Mouse (Mus musculus): ENCODE results near the gene Olfr283. TPM values are rescaled to one million over a fixed set of nuclear protein-coding genes. Genes with fewer than 3 reads are reported as not detected.

The Olfr283 gene
- polyA plus RNA-seq, 1 experiment from 2014 or later: not detected

DNA sequence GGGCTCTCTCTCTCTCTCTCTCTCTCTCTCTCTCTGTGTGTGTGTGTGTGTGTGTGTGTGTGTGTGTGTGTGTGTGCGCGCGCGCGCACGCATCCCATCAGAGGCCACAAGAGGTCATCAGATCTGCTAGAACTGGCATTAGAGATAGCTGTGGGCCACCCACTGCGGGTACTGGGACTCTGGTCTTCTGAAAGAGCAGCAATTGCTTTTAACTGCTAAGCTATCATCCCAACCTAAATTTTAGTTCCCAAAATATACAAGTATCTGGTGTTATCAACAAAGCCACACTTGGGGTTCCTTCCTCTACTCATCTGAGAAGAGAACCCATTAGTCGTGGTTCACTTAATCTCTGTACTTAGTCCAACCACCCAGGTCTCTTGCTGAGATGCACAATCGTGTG, 29.5 kb upstream of the Olfr283 start:
- Histone ChIP-seq H3K4me2 (no peak overlapping the region), H3K9ac (ENCODE audit: low read depth, low read length) (no peak overlapping the region), H3K9me3 (ENCODE audit: control insufficient read depth, low read length) (no peaks in the 10 kb centered on the region), H3K36me3 (ENCODE audit: control insufficient read depth, insufficient read depth, low read length) (no peaks in the 10 kb centered on the region), H3K27ac (ENCODE audit: low read depth, low read length) (no peak overlapping the region), H3K4me3 (ENCODE audit: low read depth, low read length) (no peak overlapping the region), H3K4me1 (replicated peaks; ENCODE audit: control insufficient read depth, insufficient read depth, low read length) (no peaks in the 10 kb centered on the region), H3K27me3 (replicated peaks; ENCODE audit: control insufficient read depth, insufficient read depth, low read length) (no peaks in the 10 kb centered on the region)
- no peak for DNase-seq (ENCODE audit: low spot score)
- 84% methylated on average over 7 of the region's 9 CpGs for WGBS
- no peak for ATAC-seq (replicated peaks; ENCODE audit: low FRiP score)

DNA sequence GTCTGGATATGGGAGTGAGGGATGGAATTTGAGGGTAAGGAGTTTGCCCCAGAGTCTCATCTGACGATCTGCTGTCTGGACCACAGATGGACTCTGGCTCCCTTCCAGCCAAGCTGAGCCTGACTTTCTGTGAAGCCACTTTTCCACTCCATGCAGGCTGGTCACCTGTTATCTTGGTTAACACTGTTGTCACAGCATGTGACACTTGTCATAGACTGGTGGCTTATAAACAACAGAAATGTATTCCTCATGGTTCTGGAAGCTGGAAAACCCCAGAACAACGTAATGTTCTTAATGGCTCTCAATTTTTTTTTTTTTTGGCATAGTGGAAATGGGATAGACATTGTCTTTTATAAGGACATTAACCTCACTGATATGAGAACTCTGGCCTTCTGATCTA, 28.9 kb upstream of the Olfr283 start:
- Histone ChIP-seq H3K9me3 (ENCODE audit: control insufficient read depth, low read length) (no peaks in the 10 kb centered on the region), H3K27ac (ENCODE audit: low read depth, low read length) (no peak overlapping the region), H3K36me3 (ENCODE audit: control insufficient read depth, insufficient read depth, low read length) (no peaks in the 10 kb centered on the region), H3K9ac (ENCODE audit: low read depth, low read length) (no peak overlapping the region), H3K27me3 (replicated peaks; ENCODE audit: control insufficient read depth, insufficient read depth, low read length) (no peaks in the 10 kb centered on the region), H3K4me2 (no peak overlapping the region), H3K4me3 (ENCODE audit: low read depth, low read length) (no peak overlapping the region), H3K4me1 (replicated peaks; ENCODE audit: control insufficient read depth, insufficient read depth, low read length) (no peaks in the 10 kb centered on the region)
- 79% methylated on average over 2 of the region's 2 CpGs for WGBS
- DNase-seq (ENCODE audit: low spot score) (no peak), ATAC-seq (replicated peaks; ENCODE audit: low FRiP score) (no peak)

DNA sequence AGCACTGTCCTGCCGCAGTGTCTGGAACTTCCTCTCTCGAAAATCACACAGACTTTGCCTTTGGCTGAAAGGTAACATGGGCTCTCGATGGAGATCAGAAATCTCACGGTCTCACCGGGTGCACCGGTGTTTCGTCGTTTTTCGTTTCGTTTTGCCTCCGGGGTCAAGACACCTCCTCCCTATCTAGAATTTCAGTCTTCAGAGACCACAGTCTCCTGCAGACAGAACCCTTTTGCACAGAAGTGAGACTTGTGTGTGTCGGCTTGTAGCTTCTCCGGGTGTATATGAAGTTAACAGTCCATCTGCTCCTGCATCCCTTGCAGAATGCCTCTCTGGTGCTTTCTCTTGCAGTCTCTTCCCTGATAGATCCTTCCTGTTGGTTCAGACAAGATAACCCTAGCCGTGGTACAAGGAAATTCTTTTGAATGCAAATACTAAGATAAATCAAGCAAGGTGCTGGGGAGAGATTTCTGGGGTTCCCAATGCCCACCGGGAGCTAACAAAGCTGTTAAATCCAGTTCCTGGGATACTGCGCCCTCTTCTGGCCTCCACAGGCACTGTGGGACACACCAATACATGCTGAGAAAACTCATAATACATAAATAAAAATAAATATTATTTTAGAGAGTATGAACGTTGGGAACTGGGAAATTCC, 27.8 kb upstream of the Olfr283 start:
- Histone ChIP-seq H3K4me1 (replicated peaks; ENCODE audit: control insufficient read depth, insufficient read depth, low read length) (no peaks in the 10 kb centered on the region), H3K4me3 (ENCODE audit: low read depth, low read length) (no peak overlapping the region), H3K4me2 (no peak overlapping the region), H3K9me3 (ENCODE audit: control insufficient read depth, low read length) (no peaks in the 10 kb centered on the region), H3K9ac (ENCODE audit: low read depth, low read length) (no peak overlapping the region), H3K27ac (ENCODE audit: low read depth, low read length) (no peak overlapping the region), H3K36me3 (ENCODE audit: control insufficient read depth, insufficient read depth, low read length) (no peaks in the 10 kb centered on the region), H3K27me3 (replicated peaks; ENCODE audit: control insufficient read depth, insufficient read depth, low read length) (no peaks in the 10 kb centered on the region)
- DNase-seq (ENCODE audit: low spot score) (no peak), ATAC-seq (replicated peaks; ENCODE audit: low FRiP score) (no peak)
- 65% methylated on average over 17 of the region's 17 CpGs for WGBS

DNA sequence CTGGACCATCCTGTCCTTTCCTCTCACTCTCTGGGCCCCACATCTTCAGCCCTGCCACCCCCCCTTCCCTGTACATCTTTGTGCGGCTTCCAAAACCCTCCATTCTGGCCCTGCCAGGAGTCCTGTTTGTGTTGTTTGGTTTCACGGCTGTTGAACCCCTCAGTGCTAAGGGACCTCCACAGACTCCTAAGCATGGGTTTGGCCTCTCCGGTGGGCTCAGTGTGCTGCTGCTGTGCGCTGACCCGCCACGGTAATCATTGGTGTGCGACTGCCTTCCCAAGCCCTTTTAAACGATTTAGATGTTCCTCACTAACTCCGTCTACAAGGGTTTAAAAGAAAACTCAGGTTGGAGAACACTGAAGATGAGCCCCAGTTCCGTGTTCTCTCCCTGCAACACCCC, 21.6 kb upstream of the Olfr283 start:
- Histone ChIP-seq H3K36me3 (ENCODE audit: control insufficient read depth, insufficient read depth, low read length) (no peaks in the 10 kb centered on the region), H3K9me3 (ENCODE audit: control insufficient read depth, low read length) (no peaks in the 10 kb centered on the region), H3K4me1 (replicated peaks; ENCODE audit: control insufficient read depth, insufficient read depth, low read length) (no peaks in the 10 kb centered on the region), H3K9ac (ENCODE audit: low read depth, low read length) (no peak overlapping the region), H3K4me2 (no peak overlapping the region), H3K27ac (ENCODE audit: low read depth, low read length) (no peak overlapping the region), H3K4me3 (ENCODE audit: low read depth, low read length) (no peak overlapping the region), H3K27me3 (replicated peaks; ENCODE audit: control insufficient read depth, insufficient read depth, low read length) (no peaks in the 10 kb centered on the region)
- whole genome bisulfite sequencing: 89% methylated on average over 10 of the region's 10 CpGs
- DNase-seq (ENCODE audit: low spot score): no peak
- ATAC-seq (replicated peaks; ENCODE audit: low FRiP score): no peak

DNA sequence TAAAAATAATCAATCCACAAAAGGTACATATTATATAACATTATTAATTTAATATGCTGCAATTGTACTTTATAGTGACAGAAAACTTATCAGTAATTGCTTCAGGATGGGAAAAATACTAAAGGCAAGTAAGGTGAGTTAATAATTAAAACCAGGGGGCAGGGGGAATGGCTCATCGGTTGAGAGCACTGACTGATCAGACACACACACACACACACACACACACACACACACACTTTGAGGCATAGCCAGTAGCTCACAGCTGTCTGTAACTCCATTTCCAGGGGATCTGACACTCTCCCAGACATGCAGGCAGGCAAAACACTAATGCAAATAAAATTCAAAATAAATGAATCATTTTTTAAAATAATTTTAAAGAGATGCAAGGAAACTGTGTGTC, 16.4 kb upstream of the Olfr283 start:
- Histone ChIP-seq H3K4me2 (no peak overlapping the region), H3K4me3 (ENCODE audit: low read depth, low read length) (no peak overlapping the region), H3K4me1 (replicated peaks; ENCODE audit: control insufficient read depth, insufficient read depth, low read length) (no peaks in the 10 kb centered on the region), H3K9ac (ENCODE audit: low read depth, low read length) (no peak overlapping the region), H3K9me3 (ENCODE audit: control insufficient read depth, low read length) (no peaks in the 10 kb centered on the region), H3K27me3 (replicated peaks; ENCODE audit: control insufficient read depth, insufficient read depth, low read length) (no peaks in the 10 kb centered on the region), H3K27ac (ENCODE audit: low read depth, low read length) (no peak overlapping the region), H3K36me3 (ENCODE audit: control insufficient read depth, insufficient read depth, low read length) (no peaks in the 10 kb centered on the region)
- no peak for ATAC-seq (replicated peaks; ENCODE audit: low FRiP score)
- WGBS: 79% methylated on average over 1 of the region's 1 CpGs
- no peak for DNase-seq (ENCODE audit: low spot score)

DNA sequence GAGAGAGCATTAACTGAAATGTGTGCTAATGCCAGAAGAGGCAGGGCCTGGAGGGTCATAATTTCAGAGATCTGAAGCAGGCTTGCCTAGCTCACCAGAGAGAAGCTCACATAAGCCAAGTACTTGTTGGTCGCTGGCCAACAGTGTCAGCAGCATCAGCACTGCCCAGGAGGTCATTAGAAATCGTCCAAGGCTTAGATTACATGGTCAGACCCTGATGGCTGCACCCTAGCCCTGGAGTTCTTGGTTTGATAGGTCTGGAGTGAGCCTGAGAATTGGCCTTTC, 11.1 kb upstream of the Olfr283 start:
- no peak overlapping the region for H3K9ac ChIP-seq (ENCODE audit: low read depth, low read length)
- 28% methylated on average over 2 of the region's 2 CpGs for WGBS
- H3K4me1 ChIP-seq (replicated peaks; ENCODE audit: control insufficient read depth, insufficient read depth, low read length): no peaks in the 10 kb centered on the region
- no peak overlapping the region for H3K4me2 ChIP-seq
- H3K27me3 ChIP-seq (replicated peaks; ENCODE audit: control insufficient read depth, insufficient read depth, low read length): no peaks in the 10 kb centered on the region
- H3K9me3 ChIP-seq (ENCODE audit: control insufficient read depth, low read length): no peaks in the 10 kb centered on the region
- DNase-seq (ENCODE audit: low spot score): no peak
- H3K4me3 ChIP-seq (ENCODE audit: low read depth, low read length): no peak overlapping the region
- no peaks in the 10 kb centered on the region for H3K36me3 ChIP-seq (ENCODE audit: control insufficient read depth, insufficient read depth, low read length)
- no peak for ATAC-seq (replicated peaks; ENCODE audit: low FRiP score)
- H3K27ac ChIP-seq (ENCODE audit: low read depth, low read length): no peak overlapping the region

DNA sequence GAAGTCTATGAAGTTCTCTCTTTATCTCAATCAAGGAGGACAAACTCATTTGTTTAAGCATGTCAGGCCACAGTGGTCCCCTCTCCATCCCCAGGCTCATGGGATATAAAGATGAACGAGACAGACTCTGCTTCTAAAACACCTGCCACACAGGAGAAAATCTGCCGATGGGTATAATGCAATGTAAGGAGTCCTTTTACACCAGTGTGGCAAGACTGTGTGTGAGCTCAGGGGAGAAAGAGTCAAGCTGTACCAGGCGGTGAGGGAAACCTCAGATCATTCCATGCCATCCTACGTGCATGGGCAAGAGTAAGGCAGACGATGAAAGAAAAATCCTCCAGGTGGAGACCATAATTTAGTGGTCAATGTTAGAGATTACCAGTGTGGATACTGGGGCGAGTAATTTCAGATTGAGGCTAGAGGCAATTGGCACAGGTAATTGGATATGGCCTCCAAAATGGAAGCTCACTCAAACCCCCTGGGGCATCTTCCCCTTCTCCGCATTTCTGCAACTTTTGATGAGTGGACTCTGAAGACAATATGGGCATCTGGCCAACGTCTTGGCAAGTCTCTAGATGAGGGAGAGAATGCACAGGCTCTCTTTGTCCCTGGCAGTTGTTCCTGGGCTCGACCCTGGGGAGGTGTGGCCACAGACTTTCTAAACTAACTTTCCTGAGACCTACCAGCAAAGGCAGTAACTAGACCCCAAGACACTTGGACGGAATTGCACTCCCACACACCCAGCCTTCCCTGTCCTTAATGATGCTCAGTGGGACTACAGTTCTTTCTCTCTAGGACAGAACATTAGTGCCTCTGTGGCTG, 10.5 kb upstream of the Olfr283 start:
- Histone ChIP-seq H3K27ac (ENCODE audit: low read depth, low read length) (no peak overlapping the region), H3K27me3 (replicated peaks; ENCODE audit: control insufficient read depth, insufficient read depth, low read length) (no peaks in the 10 kb centered on the region), H3K36me3 (ENCODE audit: control insufficient read depth, insufficient read depth, low read length) (no peaks in the 10 kb centered on the region), H3K9me3 (ENCODE audit: control insufficient read depth, low read length) (no peaks in the 10 kb centered on the region), H3K4me3 (ENCODE audit: low read depth, low read length) (no peak overlapping the region), H3K4me2 (no peak overlapping the region), H3K9ac (ENCODE audit: low read depth, low read length) (no peak overlapping the region), H3K4me1 (replicated peaks; ENCODE audit: control insufficient read depth, insufficient read depth, low read length) (no peaks in the 10 kb centered on the region)
- 71% methylated on average over 10 of the region's 10 CpGs for WGBS
- DNase-seq (ENCODE audit: low spot score) (no peak), ATAC-seq (replicated peaks; ENCODE audit: low FRiP score) (no peak)

DNA sequence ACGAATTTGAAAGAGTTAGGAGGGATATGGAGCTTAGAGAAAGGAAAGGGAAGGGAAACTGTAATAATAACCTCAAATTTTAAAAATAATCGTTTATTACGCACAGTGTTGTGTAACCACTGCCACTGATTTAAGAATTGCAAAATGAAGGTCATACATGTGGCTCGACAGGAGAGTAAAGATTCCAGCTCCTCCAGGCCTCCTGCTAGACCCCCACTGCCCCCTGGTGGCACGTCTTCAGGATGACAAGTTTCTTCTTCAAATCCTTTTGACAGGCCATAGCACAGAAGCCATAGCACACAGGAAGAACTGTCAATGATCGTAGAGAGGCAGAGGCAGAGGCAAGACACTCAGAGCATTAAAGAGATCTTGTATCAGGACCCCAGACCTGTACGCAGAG, 9.1 kb upstream of the Olfr283 start:
- Histone ChIP-seq H3K27ac (ENCODE audit: low read depth, low read length) (no peak overlapping the region), H3K4me1 (replicated peaks; ENCODE audit: control insufficient read depth, insufficient read depth, low read length) (no peaks in the 10 kb centered on the region), H3K36me3 (ENCODE audit: control insufficient read depth, insufficient read depth, low read length) (no peaks in the 10 kb centered on the region), H3K9ac (ENCODE audit: low read depth, low read length) (no peak overlapping the region), H3K4me2 (no peak overlapping the region), H3K9me3 (ENCODE audit: control insufficient read depth, low read length) (no peaks in the 10 kb centered on the region), H3K27me3 (replicated peaks; ENCODE audit: control insufficient read depth, insufficient read depth, low read length) (no peaks in the 10 kb centered on the region), H3K4me3 (ENCODE audit: low read depth, low read length) (no peak overlapping the region)
- ATAC-seq (replicated peaks; ENCODE audit: low FRiP score): no peak
- no peak for DNase-seq (ENCODE audit: low spot score)
- WGBS: 28% methylated on average over 7 of the region's 7 CpGs

DNA sequence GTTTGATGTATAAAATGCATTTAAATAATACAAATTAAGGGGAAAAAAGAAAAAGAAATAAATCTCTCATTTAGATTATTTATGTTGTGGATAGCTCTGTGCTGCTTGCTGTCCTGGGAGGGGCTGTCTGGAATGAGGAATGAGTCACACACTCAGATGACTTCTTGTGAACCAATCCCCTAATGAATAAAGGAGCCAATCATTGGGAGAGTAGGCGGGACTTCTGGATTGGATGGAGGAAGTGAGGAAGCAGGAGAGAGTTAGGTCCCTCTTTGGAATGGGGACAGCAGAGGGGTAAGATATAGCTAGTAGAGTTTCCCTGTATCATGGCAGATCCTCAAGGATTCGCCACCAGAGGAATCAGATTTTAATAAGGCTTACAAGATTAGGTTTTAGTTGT, 6.9 kb upstream of the Olfr283 start:
- no peak overlapping the region for H3K27ac ChIP-seq (ENCODE audit: low read depth, low read length)
- no peaks in the 10 kb centered on the region for H3K27me3 ChIP-seq (replicated peaks; ENCODE audit: control insufficient read depth, insufficient read depth, low read length)
- 68% methylated on average over 2 of the region's 2 CpGs for WGBS
- H3K4me3 ChIP-seq (ENCODE audit: low read depth, low read length): no peak overlapping the region
- no peaks in the 10 kb centered on the region for H3K36me3 ChIP-seq (ENCODE audit: control insufficient read depth, insufficient read depth, low read length)
- ATAC-seq (replicated peaks; ENCODE audit: low FRiP score): no peak
- DNase-seq (ENCODE audit: low spot score): no peak
- H3K9ac ChIP-seq (ENCODE audit: low read depth, low read length): no peak overlapping the region
- no peaks in the 10 kb centered on the region for H3K4me1 ChIP-seq (replicated peaks; ENCODE audit: control insufficient read depth, insufficient read depth, low read length)
- no peaks in the 10 kb centered on the region for H3K9me3 ChIP-seq (ENCODE audit: control insufficient read depth, low read length)
- no peak overlapping the region for H3K4me2 ChIP-seq

Data from liver, embryonic 11.5 days (tissue).